Mouse (Mus musculus): ENCODE measurements around the gene Rab17.

Rab17 gene

GRCm38 (mm10) chr1:90939980-90940379 is 29.5 kb downstream of the Rab17 start:
- in situ Hi-C loops (cut with MboI, MseI), result no loop called here

- in situ Hi-C loops (cut with MboI, MseI), result no loop called here
Observed at GRCm38 (mm10) chr1:90936990-90937389, 32.5 kb downstream of the Rab17 start.

DNA sequence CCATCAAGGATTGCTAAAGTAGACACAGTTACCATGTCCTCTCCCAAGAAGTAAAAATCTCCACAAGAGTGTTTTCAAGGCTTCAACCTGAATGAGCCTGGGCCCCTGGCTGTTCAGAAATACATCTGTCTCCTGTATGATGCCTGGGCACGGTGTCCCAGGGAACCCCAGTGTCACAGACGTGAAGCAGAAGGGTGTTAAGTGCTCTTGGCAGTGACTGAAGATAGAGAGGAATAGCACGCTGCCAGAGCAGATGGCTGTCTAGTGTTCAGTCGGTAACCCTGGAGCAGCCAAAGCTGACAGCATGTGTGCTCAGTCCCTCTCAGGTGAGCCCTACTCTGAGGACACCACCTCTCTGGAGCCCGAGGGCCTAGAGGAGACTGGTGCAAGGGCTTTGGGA is 36.5 kb downstream of the Rab17 start:
- in situ Hi-C loops (cut with MboI, MseI), result no loop called here

DNA sequence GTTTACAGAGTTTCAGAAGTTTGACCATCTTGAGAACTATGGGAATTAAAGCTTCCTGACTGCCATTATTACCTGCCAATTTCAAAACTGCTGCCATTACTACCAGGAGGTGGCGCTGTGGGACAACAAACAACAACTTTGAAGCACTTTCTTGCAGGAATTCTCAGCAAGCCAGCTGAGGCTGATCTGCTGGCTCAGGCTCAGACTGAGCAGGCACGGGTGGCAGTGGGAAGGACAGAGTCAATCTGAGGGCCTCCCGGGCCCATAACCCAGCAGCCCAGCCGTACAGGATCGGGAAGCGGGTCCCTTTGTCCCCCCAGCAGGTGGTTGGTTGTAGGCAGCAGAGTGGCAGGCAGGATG is 40.9 kb downstream of the Rab17 start:
- in situ Hi-C loops (cut with MboI, MseI), result no loop called here

DNA sequence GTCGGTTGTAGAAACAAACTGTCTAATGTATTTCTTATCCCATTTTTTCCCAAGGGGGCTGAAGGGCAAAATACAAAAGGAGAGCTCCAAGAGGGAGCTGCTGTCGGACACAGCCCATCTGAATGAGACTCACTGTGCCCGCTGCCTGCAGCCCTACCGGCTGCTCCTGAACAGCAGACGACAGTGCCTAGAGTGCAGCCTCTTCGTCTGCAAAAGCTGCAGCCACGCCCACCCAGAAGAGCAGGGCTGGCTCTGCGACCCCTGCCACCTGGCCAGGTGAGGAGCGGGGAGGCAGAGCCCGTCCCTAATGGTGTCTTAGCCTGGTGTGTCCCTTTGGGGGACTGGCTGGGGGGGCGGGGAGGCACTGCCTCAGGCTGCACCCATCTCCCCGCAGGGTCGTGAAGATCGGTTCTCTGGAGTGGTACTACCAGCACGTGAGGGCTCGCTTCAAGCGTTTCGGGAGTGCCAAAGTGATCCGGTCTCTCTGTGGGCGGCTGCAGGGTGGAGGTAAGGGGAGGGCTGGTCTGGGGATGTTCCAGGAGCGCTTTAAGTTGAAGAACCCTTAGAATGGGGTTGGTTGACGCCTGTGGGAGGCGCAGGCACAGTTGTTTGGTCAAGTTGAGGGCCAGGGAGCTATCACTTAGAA is 41.4 kb downstream of the Rab17 start:
- in situ Hi-C loops (cut with MboI, MseI), result no loop called here

- in situ Hi-C loops (cut with MboI, MseI), result no loop called here
Observed at GRCm38 (mm10) chr1:90927308-90927707, 42.2 kb downstream of the Rab17 start.

GRCm38 (mm10) chr1:90926030-90926429 is 43.4 kb downstream of the Rab17 start:
- in situ Hi-C loops (cut with MboI, MseI), result no loop called here

- in situ Hi-C loops (cut with MboI, MseI), result no loop called here
Observed at GRCm38 (mm10) chr1:90921687-90922086, 47.8 kb downstream of the Rab17 start.

GRCm38 (mm10) chr1:90917509-90917908 is 52.0 kb downstream of the Rab17 start:
- in situ Hi-C loops (cut with MboI, MseI), result no loop called here

- in situ Hi-C loops (cut with MboI, MseI), result no loop called here
Observed at GRCm38 (mm10) chr1:90914948-90915569, 54.4 kb downstream of the Rab17 start, which contains the start of gene Mlph. Gene Mlph (plus strand): TSS chr1:90915085.

- in situ Hi-C loops (cut with MboI, MseI), result no loop called here
Observed at GRCm38 (mm10) chr1:90913231-90913630, 56.2 kb downstream of the Rab17 start.

DNA sequence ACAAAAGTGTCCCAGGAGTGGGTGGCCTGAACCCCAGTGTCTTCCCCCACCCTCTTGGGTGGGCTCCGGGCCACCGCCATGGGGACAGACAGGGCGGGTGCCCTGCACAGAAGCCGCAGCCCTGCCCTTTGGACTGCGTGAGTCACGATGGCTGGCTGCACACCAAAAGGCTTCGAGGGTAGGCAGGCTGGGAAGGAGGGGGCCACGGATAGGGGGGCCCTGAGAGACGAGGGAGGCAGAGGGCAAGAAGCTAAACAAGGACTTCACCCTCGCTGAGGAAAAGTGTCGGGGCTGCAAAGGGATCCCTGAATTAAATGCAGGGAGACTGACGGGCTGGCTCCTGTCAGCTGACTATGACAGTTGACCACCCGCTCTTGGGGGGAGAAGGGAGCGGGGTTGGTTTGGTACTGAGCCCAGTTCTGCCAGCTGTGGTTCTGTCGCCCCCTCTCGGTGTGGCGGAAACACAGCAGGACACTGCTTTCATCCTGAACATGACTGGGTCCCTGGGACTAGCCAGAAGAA is 59.8 kb downstream of the Rab17 start:
- in situ Hi-C loops (cut with MboI, MseI), result loop anchor here in 1 of 2 experiments (5.0 kb wide), 1 partner anchor 48 kb away; no protein-coding TSS in a partner anchor

DNA sequence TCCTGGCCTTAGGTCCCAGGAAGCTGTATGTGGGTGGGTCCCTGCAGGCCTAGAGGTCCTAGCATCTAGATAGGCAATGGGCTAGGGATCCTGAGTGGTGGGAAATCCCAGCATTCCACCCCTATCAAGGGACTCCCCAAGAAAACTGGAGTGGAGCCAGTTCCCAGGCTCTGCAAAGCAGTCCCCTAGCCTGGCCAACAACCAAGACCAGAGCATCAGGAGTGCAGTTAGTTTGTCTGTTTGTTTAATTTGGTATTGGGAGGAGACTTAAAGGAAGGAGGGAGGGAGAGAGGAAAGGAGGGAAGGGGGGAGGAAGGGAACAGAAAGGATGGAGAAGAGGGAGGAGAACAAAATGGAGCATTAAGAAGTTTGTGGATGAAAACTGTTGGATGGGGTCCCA is 60.3 kb downstream of the Rab17 start:
- in situ Hi-C loops (cut with MboI, MseI), result loop anchor here in 1 of 2 experiments (5.0 kb wide), 1 partner anchor 48 kb away; no protein-coding TSS in a partner anchor

All from T-helper 17 cell (primary cell).